Mouse (Mus musculus): ENCODE measurements around the gene Mpnd.

- TF ChIP-seq CTCF (IDR thresholded peaks at IDR 0.05; ENCODE audit: low read depth): no peak
- TF ChIP-seq EP300 (IDR thresholded peaks at IDR 0.05; ENCODE audit: low read depth): no peak
These were observed 44.7 kb upstream of the Mpnd start for GRCm38 (mm10) chr17:55960791-55961190.
